Mouse (Mus musculus): ENCODE measurements at regions not wholly inside any gene's neighbourhood (a gene's known extent, or its start where the extent isn't known, plus 50 kb on each side); places are given as distances from the start of the nearest gene placed in this dataset.

- TF ChIP-seq GATA1 (IDR thresholded peaks at IDR 0.05; ENCODE audit: low read length) = no peak
- TF ChIP-seq TAL1 (IDR thresholded peaks at IDR 0.05; ENCODE audit: low read length) = no peak
These were observed 55.3 kb upstream of the Slc2a1 start for GRCm38 (mm10) chr4:119053241-119053640.

Measured in erythroblast, embryonic 14.5 days (primary cell).